Mouse (Mus musculus): Measurements from ENCODE around the gene Rad50. TPM values are rescaled to one million over a fixed set of nuclear protein-coding genes. Genes with fewer than 3 reads are reported as not detected.

Gene Rad50
- polyA plus RNA-seq, 1 experiment from 2014 or later: 27.6 TPM

DNA sequence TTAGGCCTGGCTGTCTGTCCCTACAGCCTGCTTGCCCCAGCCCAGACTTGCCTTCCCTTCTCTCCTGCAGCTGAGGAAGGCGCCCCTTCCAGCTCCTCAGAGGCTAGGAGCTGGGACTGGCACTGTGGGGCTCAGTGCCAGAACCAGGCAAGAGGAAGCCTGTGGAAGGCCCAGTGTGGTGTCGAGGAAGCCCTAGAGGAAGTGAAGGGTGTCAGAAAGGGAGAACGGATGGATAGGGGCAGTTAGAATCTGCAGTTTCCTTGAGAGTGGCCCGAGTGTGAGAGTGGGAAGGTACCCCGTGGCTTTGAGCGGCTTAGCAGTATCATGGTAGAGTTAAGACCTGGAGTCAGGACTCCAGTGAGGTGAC, 84.7 kb downstream of the Rad50 start:
- Histone ChIP-seq H3K27ac (ENCODE audit: low read depth, low read length) (no peak overlapping the region), H3K4me1 (replicated peaks; ENCODE audit: control insufficient read depth, insufficient read depth, low read length) (no peaks in the 10 kb centered on the region; the same call in 1 of the 2 replicates), H3K9me3 (ENCODE audit: control insufficient read depth, low read length) (no peaks in the 10 kb centered on the region), H3K36me3 (ENCODE audit: control insufficient read depth, insufficient read depth, low read length) (no peaks in the 10 kb centered on the region), H3K4me2 (ENCODE audit: low read depth, low read length, severe bottlenecking) (no peak overlapping the region), H3K9ac (ENCODE audit: low read length) (no peak overlapping the region), H3K4me3 (ENCODE audit: low read depth, low read length) (no peak overlapping the region), H3K27me3 (ENCODE audit: control insufficient read depth, insufficient read depth, low read length) (no peaks in the 10 kb centered on the region)
- DNase-seq (ENCODE audit: low spot score): no peak
- 88% methylated on average over 6 of the region's 6 CpGs for whole genome bisulfite sequencing
- ATAC-seq (replicated peaks; ENCODE audit: low FRiP score): no peak

- DNase-seq (ENCODE audit: low spot score) (no peak), ATAC-seq (replicated peaks; ENCODE audit: low FRiP score) (no peak)
- Histone ChIP-seq H3K4me1 (replicated peaks; ENCODE audit: control insufficient read depth, insufficient read depth, low read length) (no peaks in the 10 kb centered on the region; the same call in 1 of the 2 replicates), H3K27me3 (ENCODE audit: control insufficient read depth, insufficient read depth, low read length) (no peaks in the 10 kb centered on the region), H3K9me3 (ENCODE audit: control insufficient read depth, low read length) (no peaks in the 10 kb centered on the region), H3K36me3 (ENCODE audit: control insufficient read depth, insufficient read depth, low read length) (no peaks in the 10 kb centered on the region), H3K9ac (ENCODE audit: low read length) (no peak overlapping the region), H3K27ac (ENCODE audit: low read depth, low read length) (no peak overlapping the region), H3K4me3 (ENCODE audit: low read depth, low read length) (no peak overlapping the region), H3K4me2 (ENCODE audit: low read depth, low read length, severe bottlenecking) (no peak overlapping the region)
- WGBS: 90% methylated on average over 11 of the region's 11 CpGs
Measured at GRCm38 (mm10) chr11:53621582-53622439, 85.3 kb downstream of the Rad50 start.

- no peak overlapping the region for H3K9ac ChIP-seq (ENCODE audit: low read length)
- H3K9me3 ChIP-seq (ENCODE audit: control insufficient read depth, low read length): no peaks in the 10 kb centered on the region
- DNase-seq (ENCODE audit: low spot score) (no peak), ATAC-seq (replicated peaks; ENCODE audit: low FRiP score) (no peak)
- H3K4me1 ChIP-seq (replicated peaks; ENCODE audit: control insufficient read depth, insufficient read depth, low read length): no peaks in the 10 kb centered on the region
- no peak overlapping the region for H3K4me3 ChIP-seq (ENCODE audit: low read depth, low read length)
- no peak overlapping the region for H3K4me2 ChIP-seq (ENCODE audit: low read depth, low read length, severe bottlenecking)
- H3K36me3 ChIP-seq (ENCODE audit: control insufficient read depth, insufficient read depth, low read length): no peaks in the 10 kb centered on the region
- no peaks in the 10 kb centered on the region for H3K27me3 ChIP-seq (ENCODE audit: control insufficient read depth, insufficient read depth, low read length)
- 92% methylated on average over 4 of the region's 4 CpGs for WGBS
- no peak overlapping the region for H3K27ac ChIP-seq (ENCODE audit: low read depth, low read length)
Measured at GRCm38 (mm10) chr11:53620094-53620493, 87.0 kb downstream of the Rad50 start.

GRCm38 (mm10) chr11:53619428-53619827, 87.7 kb downstream of the Rad50 start:
- Histone ChIP-seq H3K4me1 (replicated peaks; ENCODE audit: control insufficient read depth, insufficient read depth, low read length) (no peaks in the 10 kb centered on the region), H3K9me3 (ENCODE audit: control insufficient read depth, low read length) (no peaks in the 10 kb centered on the region), H3K36me3 (ENCODE audit: control insufficient read depth, insufficient read depth, low read length) (no peaks in the 10 kb centered on the region), H3K9ac (ENCODE audit: low read length) (no peak overlapping the region), H3K4me3 (ENCODE audit: low read depth, low read length) (no peak overlapping the region), H3K4me2 (ENCODE audit: low read depth, low read length, severe bottlenecking) (no peak overlapping the region), H3K27me3 (ENCODE audit: control insufficient read depth, insufficient read depth, low read length) (no peaks in the 10 kb centered on the region), H3K27ac (ENCODE audit: low read depth, low read length) (no peak overlapping the region)
- no peak for DNase-seq (ENCODE audit: low spot score)
- WGBS: 70% methylated on average over 6 of the region's 6 CpGs
- no peak for ATAC-seq (replicated peaks; ENCODE audit: low FRiP score)

- Histone ChIP-seq H3K9ac (ENCODE audit: low read length) (no peak within 1 kb of the TSS), H3K4me1 (replicated peaks; ENCODE audit: control insufficient read depth, insufficient read depth, low read length) (no peaks in the 10 kb centered on the region), H3K4me3 (ENCODE audit: low read depth, low read length) (no peak within 1 kb of the TSS), H3K27ac (ENCODE audit: low read depth, low read length) (no peak within 1 kb of the TSS), H3K4me2 (ENCODE audit: low read depth, low read length, severe bottlenecking) (no peak within 1 kb of the TSS), H3K9me3 (ENCODE audit: control insufficient read depth, low read length) (no peaks in the 10 kb centered on the region), H3K36me3 (ENCODE audit: control insufficient read depth, insufficient read depth, low read length) (no peaks in the 10 kb centered on the region), H3K27me3 (ENCODE audit: control insufficient read depth, insufficient read depth, low read length) (no peaks in the 10 kb centered on the region)
- no peak for ATAC-seq (replicated peaks; ENCODE audit: low FRiP score)
- DNase-seq (ENCODE audit: low spot score): no peak
- WGBS: 87% methylated on average over 7 of the region's 7 CpGs
Measured at GRCm38 (mm10) chr11:53618619-53619198, 88.4 kb downstream of the Rad50 start, which contains the start of gene Il4. TSS of gene Il4 (minus strand) at chr11:53618669.

GRCm38 (mm10) chr11:53617562-53618109, 89.5 kb downstream of the Rad50 start:
- no peak for DNase-seq (ENCODE audit: low spot score)
- Histone ChIP-seq H3K27ac (ENCODE audit: low read depth, low read length) (no peak overlapping the region), H3K4me3 (ENCODE audit: low read depth, low read length) (no peak overlapping the region), H3K27me3 (ENCODE audit: control insufficient read depth, insufficient read depth, low read length) (no peaks in the 10 kb centered on the region), H3K9ac (ENCODE audit: low read length) (no peak overlapping the region), H3K9me3 (ENCODE audit: control insufficient read depth, low read length) (no peaks in the 10 kb centered on the region), H3K36me3 (ENCODE audit: control insufficient read depth, insufficient read depth, low read length) (no peaks in the 10 kb centered on the region), H3K4me1 (replicated peaks; ENCODE audit: control insufficient read depth, insufficient read depth, low read length) (no peaks in the 10 kb centered on the region), H3K4me2 (ENCODE audit: low read depth, low read length, severe bottlenecking) (no peak overlapping the region)
- ATAC-seq (replicated peaks; ENCODE audit: low FRiP score): no peak
- WGBS: 56% methylated on average over 4 of the region's 4 CpGs

DNA sequence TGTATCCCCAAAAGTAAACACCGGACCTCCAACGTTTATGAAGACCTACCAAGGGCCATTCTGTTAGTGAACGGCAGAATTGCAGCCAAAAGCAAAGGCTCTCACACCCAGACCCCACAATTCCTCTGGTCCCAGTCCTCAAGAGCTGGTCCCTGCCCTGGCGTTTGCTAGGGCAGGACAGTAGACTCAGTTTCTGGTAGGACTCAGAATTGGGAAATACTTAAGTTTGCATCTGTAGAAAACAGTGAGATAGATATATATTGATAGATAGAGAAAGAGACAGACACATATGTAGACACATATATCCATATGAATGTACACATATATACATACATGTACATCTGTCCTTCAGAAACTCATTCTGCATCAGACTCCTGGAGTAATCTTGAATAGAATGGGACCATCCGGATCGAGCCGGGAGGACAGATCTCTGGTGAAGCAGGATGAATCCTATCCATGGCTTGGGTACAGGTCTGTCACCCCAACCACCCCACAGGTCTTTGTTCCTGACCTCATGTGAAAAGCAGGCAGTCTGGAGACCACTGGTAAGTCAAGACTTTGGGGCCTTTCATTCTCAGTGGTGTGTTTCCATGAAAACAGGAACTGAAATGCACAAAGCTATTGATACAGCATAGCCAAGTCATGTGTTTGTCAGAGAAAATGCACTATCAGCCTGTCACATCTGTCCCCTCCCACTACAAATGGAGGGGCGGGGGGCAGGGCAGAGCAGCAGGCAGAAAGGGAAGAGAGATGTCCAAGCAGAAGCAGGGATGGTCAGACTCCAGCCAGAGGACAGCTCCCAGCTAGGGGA, 90.2 kb downstream of the Rad50 start:
- no peak overlapping the region for H3K9ac ChIP-seq (ENCODE audit: low read length)
- no peaks in the 10 kb centered on the region for H3K27me3 ChIP-seq (ENCODE audit: control insufficient read depth, insufficient read depth, low read length)
- H3K4me2 ChIP-seq (ENCODE audit: low read depth, low read length, severe bottlenecking): no peak overlapping the region
- DNase-seq (ENCODE audit: low spot score): no peak
- no peaks in the 10 kb centered on the region for H3K36me3 ChIP-seq (ENCODE audit: control insufficient read depth, insufficient read depth, low read length)
- no peaks in the 10 kb centered on the region for H3K9me3 ChIP-seq (ENCODE audit: control insufficient read depth, low read length)
- no peak overlapping the region for H3K4me3 ChIP-seq (ENCODE audit: low read depth, low read length)
- H3K4me1 ChIP-seq (replicated peaks; ENCODE audit: control insufficient read depth, insufficient read depth, low read length): no peaks in the 10 kb centered on the region
- ATAC-seq (replicated peaks; ENCODE audit: low FRiP score): no peak
- 84% methylated on average over 8 of the region's 8 CpGs for WGBS
- H3K27ac ChIP-seq (ENCODE audit: low read depth, low read length): no peak overlapping the region

DNA sequence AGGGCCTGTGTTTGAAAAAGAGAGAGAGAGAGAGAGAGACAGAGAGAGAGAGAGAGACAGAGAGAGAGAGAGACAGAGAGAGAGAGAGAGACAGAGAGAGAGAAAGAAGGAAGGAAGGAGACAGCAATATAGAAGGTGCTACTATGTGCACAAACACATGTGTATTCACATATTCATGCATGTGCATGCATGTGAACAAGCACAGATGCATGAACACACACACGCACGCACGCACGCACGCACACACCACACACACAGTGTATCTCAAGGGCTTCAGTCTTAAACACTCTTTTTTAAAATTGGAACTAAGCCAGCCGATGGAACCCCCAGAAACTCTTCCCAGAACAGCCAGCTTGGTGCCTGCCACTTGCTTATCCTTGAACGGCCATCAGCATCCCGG, 91.5 kb downstream of the Rad50 start:
- Histone ChIP-seq H3K36me3 (ENCODE audit: control insufficient read depth, insufficient read depth, low read length) (no peaks in the 10 kb centered on the region), H3K9ac (ENCODE audit: low read length) (no peak overlapping the region), H3K27me3 (ENCODE audit: control insufficient read depth, insufficient read depth, low read length) (no peaks in the 10 kb centered on the region), H3K4me2 (ENCODE audit: low read depth, low read length, severe bottlenecking) (no peak overlapping the region), H3K27ac (ENCODE audit: low read depth, low read length) (no peak overlapping the region), H3K4me1 (replicated peaks; ENCODE audit: control insufficient read depth, insufficient read depth, low read length) (no peaks in the 10 kb centered on the region), H3K4me3 (ENCODE audit: low read depth, low read length) (no peak overlapping the region), H3K9me3 (ENCODE audit: control insufficient read depth, low read length) (no peaks in the 10 kb centered on the region)
- WGBS: 97% methylated on average over 8 of the region's 8 CpGs
- DNase-seq (ENCODE audit: low spot score) (no peak), ATAC-seq (replicated peaks; ENCODE audit: low FRiP score) (no peak)
